Mouse (Mus musculus) lung, postnatal 0 days (tissue): ENCODE data around the gene Phf2.

Experiments used
- CTCF ChIP-seq: IDR thresholded peaks from 2 replicates; pipeline ENCODE4 v1.5.1; 2016; ENCODE audit warnings: antibody characterized with exemption, mild to moderate bottlenecking
- EP300 ChIP-seq: IDR thresholded peaks from 2 replicates; pipeline ENCODE4 v1.6.1; 2016; ENCODE audit warnings: antibody characterized with exemption, mild to moderate bottlenecking, control low read depth

DNA sequence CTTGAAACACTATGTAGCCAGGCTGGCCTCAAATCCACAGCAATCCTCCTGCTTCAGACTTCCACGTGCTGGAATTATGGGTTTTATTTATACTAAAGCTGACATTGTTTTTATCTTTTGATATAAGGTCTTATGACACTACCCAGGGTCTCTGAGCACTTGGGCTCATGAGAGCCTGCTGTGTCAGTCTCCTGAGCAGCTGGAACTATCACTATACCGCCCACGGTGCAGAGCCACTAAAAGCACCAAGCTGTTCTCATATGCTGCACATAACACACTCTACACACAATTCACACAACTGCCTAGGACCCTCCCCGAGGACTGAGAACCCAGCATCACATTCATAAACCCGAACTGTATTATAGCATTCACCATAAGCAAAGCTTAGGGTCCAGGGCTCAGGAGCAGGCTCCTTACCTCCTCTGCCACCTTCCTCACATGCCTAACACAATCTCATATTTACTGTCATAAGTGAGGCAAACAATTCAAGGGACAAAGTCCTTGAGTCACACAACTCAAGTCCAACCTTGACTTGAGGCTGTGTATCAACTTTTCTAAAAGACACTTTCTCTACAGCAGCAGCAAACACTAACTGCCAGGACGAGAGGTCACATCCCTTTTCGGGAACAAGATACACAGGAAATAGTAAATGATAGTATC, 49.0 kb upstream of the Phf2 start:
- TF ChIP-seq CTCF (no peak), EP300 (no peak)
